Mouse (Mus musculus) lung, postnatal 0 days (tissue): Measurements from ENCODE around the gene Hagh.

Source experiments
- CTCF ChIP-seq: IDR thresholded peaks from 2 replicates; pipeline ENCODE4 v1.5.1; 2016; ENCODE audit warnings: antibody characterized with exemption, mild to moderate bottlenecking
- EP300 ChIP-seq: IDR thresholded peaks from 2 replicates; pipeline ENCODE4 v1.6.1; 2016; ENCODE audit warnings: antibody characterized with exemption, mild to moderate bottlenecking, control low read depth

DNA sequence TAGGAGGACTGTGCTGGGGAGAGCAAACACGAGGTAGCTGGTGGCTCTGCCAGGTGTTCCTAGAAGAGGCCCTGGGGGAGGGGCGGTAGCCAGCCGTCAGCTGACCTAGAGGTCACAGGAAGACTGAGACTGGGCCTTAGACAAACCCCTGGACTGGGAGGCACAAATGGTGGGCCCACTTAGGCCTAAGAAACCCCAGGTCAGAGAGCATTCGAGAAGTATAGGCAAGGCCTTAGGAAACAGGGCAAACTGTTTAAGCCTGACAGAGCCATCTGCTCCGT lies 38.1 kb downstream of the Hagh start:
- TF ChIP-seq CTCF (no peak), EP300 (no peak)
